Mouse (Mus musculus) inflammation-experienced regulatory T-cells, adult 6 months (primary cell): ENCODE measurements at regions not wholly inside any gene's neighbourhood (a gene's known extent, or its start where the extent isn't known, plus 50 kb on each side); places are given as distances from the start of the nearest gene placed in this dataset.
A peak's percentile ranks its signal among the peaks of the same experiment; 100 is the strongest.

ENCODE experiments used
- ATAC-seq: one replicate; pipeline ENCODE4 v1.8.0; 2017

DNA sequence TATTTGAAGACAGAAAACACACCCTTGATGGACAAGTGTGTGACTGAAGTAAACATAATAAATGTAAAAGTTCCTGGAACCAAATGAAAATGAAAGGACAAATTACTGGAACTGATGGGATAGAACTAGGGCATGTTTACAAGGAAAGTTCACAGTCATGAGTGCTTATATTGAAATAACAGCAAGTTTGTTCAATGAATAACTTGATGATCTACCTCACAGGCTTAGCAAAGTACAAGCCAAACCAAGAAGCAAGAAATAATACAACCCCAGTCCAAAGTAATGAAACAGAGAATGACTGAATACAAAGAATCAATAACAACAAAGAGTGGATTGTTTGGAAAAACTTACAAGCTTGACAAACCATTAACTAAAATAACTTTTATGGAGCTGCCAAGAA, 56.2 kb downstream of the Gm379 start:
- ATAC-seq: no peak

DNA sequence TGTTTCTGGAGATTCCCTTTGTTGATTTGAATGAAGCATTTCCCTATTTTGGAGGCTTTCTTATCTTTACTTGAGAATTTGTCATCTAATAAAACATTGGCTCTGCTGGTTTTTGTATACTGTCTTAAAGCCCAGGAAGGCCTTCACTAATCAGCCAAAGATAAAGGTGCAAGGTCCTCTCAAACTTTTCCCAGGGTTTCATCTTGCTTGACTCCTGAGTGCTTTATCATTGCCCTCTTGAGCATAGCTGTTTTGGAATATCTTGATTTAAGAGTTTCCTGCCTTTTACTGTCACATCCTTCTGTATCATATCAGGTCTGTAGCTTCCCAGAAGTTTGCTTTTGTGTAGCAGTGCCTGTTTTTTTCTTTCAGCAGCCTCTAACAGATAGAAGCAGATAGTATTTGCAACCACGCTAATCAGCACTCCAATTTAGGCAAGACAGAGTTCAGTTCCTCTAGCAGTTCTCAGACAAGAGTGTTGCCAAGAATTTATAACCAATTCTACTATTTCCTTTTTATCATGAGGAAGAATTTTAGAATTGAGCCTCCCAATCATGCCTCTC, 64.7 kb downstream of the Gm379 start:
- ATAC-seq: no peak

DNA sequence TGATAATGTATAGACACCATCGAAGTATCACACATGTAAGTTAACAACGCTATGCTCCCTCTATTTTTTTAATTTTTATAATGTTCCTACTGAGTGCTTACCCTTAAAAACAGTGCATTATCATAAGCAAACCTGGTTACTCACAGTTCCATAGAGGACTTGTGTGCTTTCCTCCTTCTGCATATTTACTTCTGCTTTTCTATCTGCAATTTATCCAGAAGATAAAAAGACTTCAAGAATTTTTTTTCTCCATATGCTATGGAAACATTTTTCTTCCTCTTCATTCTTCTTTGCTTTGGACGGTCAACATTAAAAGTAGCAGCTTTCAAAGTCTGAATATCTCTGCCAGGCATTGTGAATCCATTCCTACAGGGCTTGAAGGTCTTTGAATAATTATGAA, 102.7 kb downstream of the Gm379 start:
- no peak for ATAC-seq

DNA sequence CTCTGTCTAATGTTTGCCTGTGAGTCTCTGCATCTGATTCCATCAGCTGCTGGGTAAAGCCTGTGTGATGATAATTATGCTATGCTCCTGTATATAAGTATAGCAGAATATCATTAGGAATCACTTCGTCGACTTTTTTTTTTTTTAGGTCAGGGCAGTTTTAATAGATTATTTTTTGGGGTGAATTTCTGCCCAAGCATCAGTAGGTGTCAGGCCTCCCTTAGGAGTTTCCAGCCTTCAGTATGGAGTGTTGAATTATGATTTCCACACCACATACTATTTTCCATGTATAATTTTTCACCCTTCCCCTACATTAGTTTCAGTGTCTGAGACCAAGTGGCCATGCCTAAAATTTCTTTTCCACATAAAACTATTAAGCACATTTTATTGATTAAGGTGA, 121.5 kb downstream of the Gm379 start:
- no peak for ATAC-seq

DNA sequence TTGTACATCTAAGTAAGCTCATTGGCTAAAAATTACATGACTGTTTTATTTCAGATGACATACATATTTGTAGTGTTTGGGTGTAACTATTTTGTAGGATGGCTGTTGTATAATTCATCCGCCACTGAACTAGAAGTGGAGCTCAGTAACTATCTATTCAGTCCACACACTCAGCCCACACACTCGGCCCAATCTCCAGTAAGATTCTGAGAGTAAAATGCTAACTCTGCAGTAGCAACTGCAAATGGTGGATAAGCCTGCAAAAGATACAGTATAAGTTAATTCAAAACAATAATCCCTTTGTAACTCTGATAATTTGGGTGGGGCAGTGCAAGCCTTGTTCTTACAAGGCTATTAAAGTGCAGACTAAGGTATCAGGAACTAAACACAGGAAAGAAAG, 123.3 kb downstream of the Gm379 start:
- no peak for ATAC-seq

DNA sequence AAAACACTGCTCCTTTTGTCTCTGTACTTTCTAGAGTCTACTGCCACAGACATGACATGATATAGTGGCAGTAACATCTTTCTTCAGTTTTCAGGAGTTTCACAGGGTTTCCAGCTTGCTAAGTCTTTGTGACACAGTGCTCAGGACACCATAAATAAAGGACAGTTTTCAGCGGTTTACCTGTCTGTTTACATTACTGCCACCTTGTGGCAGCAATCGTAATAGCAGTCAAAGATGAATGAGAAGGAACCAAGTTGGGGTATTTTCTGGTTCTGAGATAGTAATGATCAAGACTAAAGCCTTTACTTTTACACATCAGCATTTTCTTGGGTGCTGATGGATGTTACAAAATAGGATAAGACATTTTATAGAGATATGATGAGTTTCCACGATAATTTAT, 127.7 kb downstream of the Gm379 start:
- ATAC-seq: peak; percentile 43
